Mouse (Mus musculus): ENCODE results near the gene Hipk1. TPM values are rescaled to one million over a fixed set of nuclear protein-coding genes. Genes with fewer than 3 reads are reported as not detected.

Gene Hipk1
- polyA plus RNA-seq, 1 experiment = 55.2 TPM

- peak overlapping the region; percentile 70 for H3K4me3 ChIP-seq (ENCODE audit: low read depth, low read length)
- TF ChIP-seq CTCF (IDR thresholded peaks at IDR 0.05; ENCODE audit: extremely low read depth, insufficient read length, insufficient replicate concordance, low read depth, low read length) (no peak), POLR2A (IDR thresholded peaks at IDR 0.05; ENCODE audit: low read depth, low read length) (no peak)
- no peaks in the 10 kb centered on the region; the same call in 1 of the 2 replicates for H3K4me1 ChIP-seq (ENCODE audit: control insufficient read depth, insufficient read depth, insufficient read length, low read length)
- H3K27me3 ChIP-seq (ENCODE audit: control insufficient read depth, insufficient read depth, low read length) = no peaks in the 10 kb centered on the region
- WGBS = under 1% methylated on average over 14 of the region's 14 CpGs
- peaks cover 10% of the 10 kb centered on the region for H3K36me3 ChIP-seq (ENCODE audit: control insufficient read depth, insufficient read depth, low read length)
- peak overlapping the region; percentile 86 for H3K27ac ChIP-seq (ENCODE audit: insufficient read depth, low read depth, low read length)
Measured at GRCm38 (mm10) chr3:103809799-103810150, 18.4 kb upstream of the Hipk1 start.

GRCm38 (mm10) chr3:103808891-103809798, 17.8 kb upstream of the Hipk1 start, which contains the start of the genes Dclre1b, Ap4b1 and Gm43064:
TSS of gene Dclre1b (minus strand) at chr3:103809444.
TSS of gene Ap4b1 (plus strand) at chr3:103809520.
TSS of gene Gm43064 (plus strand) at chr3:103809573.
- Histone ChIP-seq H3K27ac (ENCODE audit: insufficient read depth, low read depth, low read length) (peak within 1 kb of the TSS; percentile 86), H3K4me1 (ENCODE audit: control insufficient read depth, insufficient read depth, insufficient read length, low read length) (no peaks in the 10 kb centered on the region; the same call in 1 of the 2 replicates), H3K4me3 (ENCODE audit: low read depth, low read length) (peak within 1 kb of the TSS; percentile 70), H3K27me3 (ENCODE audit: control insufficient read depth, insufficient read depth, low read length) (no peaks in the 10 kb centered on the region), H3K36me3 (ENCODE audit: control insufficient read depth, insufficient read depth, low read length) (peaks cover 6% of the 10 kb centered on the region)
- WGBS = under 1% methylated on average over 66 of the region's 70 CpGs
- TF ChIP-seq CTCF (IDR thresholded peaks at IDR 0.05; ENCODE audit: extremely low read depth, insufficient read length, insufficient replicate concordance, low read depth, low read length) (no peak), POLR2A (IDR thresholded peaks at IDR 0.05; ENCODE audit: low read depth, low read length) (peak; percentile 75)

GRCm38 (mm10) chr3:103805671-103806070, 14.3 kb upstream of the Hipk1 start:
- 96% methylated on average over 1 of the region's 1 CpGs for WGBS
- H3K4me3 ChIP-seq (ENCODE audit: low read depth, low read length) = no peak overlapping the region
- peaks cover 14% of the 10 kb centered on the region for H3K36me3 ChIP-seq (ENCODE audit: control insufficient read depth, insufficient read depth, low read length)
- no peaks in the 10 kb centered on the region for H3K27me3 ChIP-seq (ENCODE audit: control insufficient read depth, insufficient read depth, low read length)
- no peak overlapping the region for H3K27ac ChIP-seq (ENCODE audit: insufficient read depth, low read depth, low read length)
- TF ChIP-seq CTCF (IDR thresholded peaks at IDR 0.05; ENCODE audit: extremely low read depth, insufficient read length, insufficient replicate concordance, low read depth, low read length) = no peak
- TF ChIP-seq POLR2A (IDR thresholded peaks at IDR 0.05; ENCODE audit: low read depth, low read length) = no peak
- peaks cover 12% of the 10 kb centered on the region; the same call in 1 of the 2 replicates for H3K4me1 ChIP-seq (ENCODE audit: control insufficient read depth, insufficient read depth, insufficient read length, low read length)

GRCm38 (mm10) chr3:103802861-103803260, 11.5 kb upstream of the Hipk1 start:
- H3K27me3 ChIP-seq (ENCODE audit: control insufficient read depth, insufficient read depth, low read length) = no peaks in the 10 kb centered on the region
- H3K36me3 ChIP-seq (ENCODE audit: control insufficient read depth, insufficient read depth, low read length) = peaks cover 14% of the 10 kb centered on the region
- WGBS = 70% methylated on average over 8 of the region's 8 CpGs
- peaks cover 12% of the 10 kb centered on the region; the same call in 1 of the 2 replicates for H3K4me1 ChIP-seq (ENCODE audit: control insufficient read depth, insufficient read depth, insufficient read length, low read length)
- peak overlapping the region; percentile 69 for H3K27ac ChIP-seq (ENCODE audit: insufficient read depth, low read depth, low read length)
- TF ChIP-seq CTCF (IDR thresholded peaks at IDR 0.05; ENCODE audit: extremely low read depth, insufficient read length, insufficient replicate concordance, low read depth, low read length) = no peak
- no peak for TF ChIP-seq POLR2A (IDR thresholded peaks at IDR 0.05; ENCODE audit: low read depth, low read length)
- no peak overlapping the region for H3K4me3 ChIP-seq (ENCODE audit: low read depth, low read length)

GRCm38 (mm10) chr3:103801631-103802531, 10.5 kb upstream of the Hipk1 start:
- no peak overlapping the region for H3K4me3 ChIP-seq (ENCODE audit: low read depth, low read length)
- TF ChIP-seq CTCF (IDR thresholded peaks at IDR 0.05; ENCODE audit: extremely low read depth, insufficient read length, insufficient replicate concordance, low read depth, low read length) (no peak), POLR2A (IDR thresholded peaks at IDR 0.05; ENCODE audit: low read depth, low read length) (no peak)
- peaks cover 12% of the 10 kb centered on the region; the same call in 1 of the 2 replicates for H3K4me1 ChIP-seq (ENCODE audit: control insufficient read depth, insufficient read depth, insufficient read length, low read length)
- 4% methylated on average over 10 of the region's 10 CpGs for WGBS
- peaks cover 12% of the 10 kb centered on the region for H3K36me3 ChIP-seq (ENCODE audit: control insufficient read depth, insufficient read depth, low read length)
- no peaks in the 10 kb centered on the region for H3K27me3 ChIP-seq (ENCODE audit: control insufficient read depth, insufficient read depth, low read length)
- H3K27ac ChIP-seq (ENCODE audit: insufficient read depth, low read depth, low read length) = peak overlapping the region; percentile 97

- no peak overlapping the region for H3K27ac ChIP-seq (ENCODE audit: insufficient read depth, low read depth, low read length)
- no peak for TF ChIP-seq CTCF (IDR thresholded peaks at IDR 0.05; ENCODE audit: extremely low read depth, insufficient read length, insufficient replicate concordance, low read depth, low read length)
- no peak overlapping the region for H3K4me3 ChIP-seq (ENCODE audit: low read depth, low read length)
- H3K4me1 ChIP-seq (ENCODE audit: control insufficient read depth, insufficient read depth, insufficient read length, low read length) = peaks cover 12% of the 10 kb centered on the region; the same call in 1 of the 2 replicates
- peaks cover 11% of the 10 kb centered on the region for H3K36me3 ChIP-seq (ENCODE audit: control insufficient read depth, insufficient read depth, low read length)
- H3K27me3 ChIP-seq (ENCODE audit: control insufficient read depth, insufficient read depth, low read length) = no peaks in the 10 kb centered on the region
- 86% methylated on average over 2 of the region's 2 CpGs for WGBS
Measured at GRCm38 (mm10) chr3:103799507-103799906, 8.1 kb upstream of the Hipk1 start.
